Mouse (Mus musculus) E14TG2a.4 (cell line): Measurements from ENCODE around the gene Csl.

Experiments
- CTCF ChIP-seq: conservative IDR thresholded peaks from 2 replicates; pipeline ENCODE4 v1.5.1; 2014; ENCODE audit warnings: low read length
- POU5F1 ChIP-seq: IDR thresholded peaks from 2 replicates; pipeline ENCODE4 v1.6.1; 2014; ENCODE audit warnings: low read length, borderline replicate concordance

DNA sequence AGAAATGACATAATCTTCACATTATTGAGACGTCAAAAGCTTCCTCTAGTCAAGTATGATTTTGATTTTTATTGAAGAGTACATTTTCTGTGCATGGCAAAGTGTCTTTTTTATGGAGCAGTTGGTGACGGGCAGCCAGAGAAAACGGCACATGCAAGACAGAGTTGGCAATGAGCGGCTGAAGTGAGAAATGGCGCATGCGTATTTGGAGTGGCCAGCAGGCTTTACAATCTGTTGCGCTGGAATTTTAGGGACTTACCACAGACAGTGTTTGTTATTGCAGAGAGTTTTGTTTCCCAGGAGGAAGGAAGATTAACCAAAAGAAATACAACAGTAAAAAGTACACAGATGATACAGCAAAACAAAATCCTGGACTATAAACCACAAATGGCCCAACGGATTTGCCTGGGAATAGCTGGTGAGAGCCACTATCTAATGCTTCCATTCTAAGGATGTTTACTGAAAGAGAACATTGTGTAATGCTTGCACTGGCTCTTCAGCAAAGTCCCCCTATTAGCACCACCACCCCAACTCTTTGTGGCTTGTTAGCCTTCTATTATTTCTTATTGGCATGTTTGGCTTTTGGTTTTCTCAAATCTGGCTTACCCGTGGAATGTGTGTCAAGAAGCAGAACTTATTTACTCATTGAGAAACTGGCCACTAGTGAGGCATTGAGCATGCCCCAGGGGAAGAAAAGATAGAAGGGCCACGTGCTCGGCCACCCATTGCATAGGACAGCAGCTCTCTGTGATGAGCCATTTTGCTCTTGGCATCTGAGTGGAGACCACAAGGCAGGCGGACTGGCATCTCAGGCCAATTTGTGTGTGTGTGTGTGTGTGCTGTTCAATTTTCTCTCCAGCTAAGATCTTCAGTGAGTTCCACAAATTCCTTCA lies 15.0 kb upstream of the Csl start:
- TF ChIP-seq CTCF = no peak
- no peak for TF ChIP-seq POU5F1
